Mouse (Mus musculus) CD8-positive naive resting alpha-beta T cell, adult 2 months (primary cell): Measurements from ENCODE around the gene Irf2.
"Not testable (repeated sequence)": the region's sequence is repeated elsewhere in the genome, so short reads cannot be mapped to it uniquely, and the experiment has no call there.

Source experiments
- DNase-seq, 2 experiments: peaks; one replicate each; pipeline ENCODE4 v3.0.0; 2022; ENCODE audit warnings: low read depth in 2 of 2, low spot score in 2 of 2

Gene Irf2

DNA sequence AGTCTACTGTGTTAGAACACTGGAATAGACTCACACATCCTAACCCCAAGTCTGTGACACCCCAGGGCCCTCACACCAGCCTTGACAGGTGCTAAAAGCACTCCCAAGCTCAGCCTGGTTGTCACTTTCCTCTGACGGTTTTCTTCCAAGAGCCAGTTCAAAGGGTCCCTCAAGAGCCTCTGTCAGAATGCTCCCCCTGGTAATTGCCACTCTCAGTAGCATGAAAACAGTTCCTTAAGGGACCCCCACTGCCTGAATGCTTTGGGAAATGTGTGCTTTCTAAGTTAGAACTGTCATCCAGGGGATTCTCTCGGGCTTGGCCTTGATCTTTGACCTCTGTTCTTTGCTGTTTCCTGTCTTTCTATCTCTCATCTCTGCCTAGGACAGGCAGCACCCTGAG lies 17.0 kb upstream of the Irf2 start:
- no peak for DNase-seq

- DNase-seq = no peak
These were observed 13.1 kb upstream of the Irf2 start for GRCm38 (mm10) chr8:46726383-46726782.

GRCm38 (mm10) chr8:46729671-46730070 lies 9.9 kb upstream of the Irf2 start:
- not testable (repeated sequence) for DNase-seq

DNA sequence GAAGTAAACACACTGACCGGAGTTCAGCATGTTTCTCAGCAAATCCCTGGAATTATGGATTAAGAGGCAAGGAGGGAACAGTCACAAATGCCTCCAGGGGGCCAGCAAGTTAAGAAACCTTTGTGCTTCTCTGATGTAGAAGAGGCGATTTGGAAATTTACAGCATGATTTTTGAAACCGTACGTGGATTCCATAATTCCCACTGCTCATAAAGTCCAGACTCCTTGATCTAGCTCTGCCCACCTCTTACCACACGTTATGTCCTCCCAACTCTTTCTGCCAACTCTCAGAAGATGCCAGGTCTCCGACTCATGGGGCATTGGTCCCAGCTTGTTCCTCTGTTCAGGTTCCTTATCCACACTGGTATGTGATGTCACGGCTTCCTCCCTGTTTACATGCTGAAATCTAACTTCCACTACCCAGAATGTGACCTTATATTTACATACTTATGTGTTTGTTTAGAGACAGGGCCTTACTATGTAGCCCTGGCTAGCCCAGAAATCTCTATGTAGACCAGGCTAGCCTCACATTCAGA lies 7.1 kb upstream of the Irf2 start:
- no peak for DNase-seq

DNA sequence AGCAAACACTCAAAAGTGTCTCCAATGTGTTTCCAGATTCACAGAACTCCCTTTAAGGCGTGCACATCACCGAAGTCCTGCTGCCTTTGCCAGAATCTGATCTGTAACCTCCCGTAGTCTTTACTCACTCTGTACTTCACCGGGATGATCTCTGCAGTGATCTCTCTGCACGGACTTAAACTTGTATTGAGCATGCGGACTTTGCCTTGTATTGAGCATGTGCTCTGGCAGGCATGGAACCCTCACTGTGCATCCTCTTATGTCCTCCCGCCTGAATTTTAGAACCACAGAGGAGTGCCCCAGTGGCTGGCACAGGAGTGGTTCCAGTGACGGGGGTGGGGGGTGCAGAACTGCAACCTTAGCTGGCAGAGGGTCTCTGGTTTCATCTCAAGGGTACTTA lies 5.9 kb upstream of the Irf2 start:
- no peak for DNase-seq

DNA sequence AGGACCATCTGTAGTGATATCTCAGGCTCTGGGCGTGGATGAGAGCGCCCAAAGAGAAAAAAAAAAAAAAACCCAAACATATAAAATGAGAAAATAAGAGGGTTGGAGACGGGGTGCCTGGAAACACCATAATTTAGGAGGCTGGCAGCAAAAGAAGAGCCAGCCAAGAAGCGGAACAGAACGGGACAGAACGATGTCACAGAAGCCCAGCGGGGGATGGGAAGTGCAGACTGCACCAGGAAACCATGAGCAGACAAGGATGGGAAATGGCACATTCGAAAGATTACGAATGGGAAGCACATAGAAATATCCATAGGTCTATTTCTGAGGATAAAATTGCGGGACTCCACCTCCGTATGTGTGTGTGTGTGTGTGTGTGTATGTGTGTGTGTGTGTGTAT lies 4.0 kb upstream of the Irf2 start:
- no peak for DNase-seq

DNA sequence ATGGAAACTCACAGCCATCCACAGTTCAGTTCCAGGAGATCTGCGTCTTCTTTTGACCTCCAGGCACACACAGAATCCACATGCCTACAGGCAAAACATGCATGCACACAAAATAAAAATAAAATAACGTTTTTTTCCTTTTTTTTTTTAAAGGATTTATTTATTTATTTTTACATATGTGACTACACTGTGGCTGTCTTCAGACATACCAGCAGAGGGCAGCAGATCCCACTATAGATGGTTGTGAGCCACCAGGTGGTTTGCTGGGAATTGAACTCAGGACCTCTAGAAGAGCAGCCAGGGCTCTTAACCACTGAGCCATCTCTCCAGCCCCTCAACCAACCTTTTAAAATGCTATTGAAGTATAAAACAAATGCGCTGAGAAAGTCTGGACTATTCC lies 3.3 kb upstream of the Irf2 start:
- DNase-seq = no peak

GRCm38 (mm10) chr8:46737421-46737820 lies 2.1 kb upstream of the Irf2 start:
- no peak for DNase-seq

- no peak for DNase-seq
These were observed 1.6 kb upstream of the Irf2 start for GRCm38 (mm10) chr8:46737907-46738306.

GRCm38 (mm10) chr8:46738601-46739000 lies 931 bp upstream of the Irf2 start:
- no peak for DNase-seq

- DNase-seq = peak; percentile 23 to 46
These were observed 502 bp downstream of the Irf2 start for GRCm38 (mm10) chr8:46739956-46740512.

DNA sequence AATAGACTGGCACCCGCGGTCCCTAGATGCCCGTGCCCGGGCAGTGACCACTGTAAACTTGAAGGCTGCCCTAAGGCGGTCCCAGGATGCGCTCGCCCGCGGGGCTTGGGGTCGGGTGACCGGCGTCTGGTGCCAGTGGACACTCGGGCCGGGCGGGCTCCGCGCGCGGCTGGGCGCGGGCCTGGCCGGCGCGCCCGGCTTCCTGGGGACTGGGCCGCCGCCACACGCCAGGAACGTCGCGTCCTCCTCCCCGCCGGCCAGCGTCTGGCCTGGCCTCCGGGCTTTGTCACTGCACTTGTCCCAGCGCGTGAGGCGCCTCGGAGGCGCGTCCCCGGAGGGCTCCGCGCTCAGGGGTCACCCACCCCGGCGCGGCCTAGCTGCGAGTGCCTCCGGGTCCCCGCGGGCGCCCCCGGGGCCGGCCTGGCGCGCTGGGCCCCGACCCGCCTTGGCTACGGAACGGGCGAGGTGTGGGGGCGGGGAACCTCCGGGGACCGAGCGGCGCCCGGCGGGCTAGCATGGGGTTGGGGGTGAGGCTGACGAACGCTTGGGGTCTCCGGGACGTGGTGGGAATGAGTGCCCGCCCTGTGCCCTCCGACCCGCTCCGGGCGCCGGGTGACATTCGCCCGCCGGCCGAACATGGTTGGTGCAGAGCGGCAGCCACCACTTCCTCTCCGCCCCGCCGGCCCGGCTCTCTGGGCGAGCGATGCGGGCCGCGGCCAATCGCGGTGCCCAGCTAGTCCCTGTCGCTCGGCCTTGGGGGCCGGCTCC lies 1.2 kb downstream of the Irf2 start:
- peak; percentile 22 to 26 for DNase-seq

- DNase-seq = peak; percentile 18 to 27
These were observed 1.8 kb downstream of the Irf2 start for GRCm38 (mm10) chr8:46741281-46741791.

GRCm38 (mm10) chr8:46741991-46742690 lies 2.6 kb downstream of the Irf2 start:
- no peak for DNase-seq

GRCm38 (mm10) chr8:46742691-46743082 lies 3.2 kb downstream of the Irf2 start:
- DNase-seq = no peak

DNA sequence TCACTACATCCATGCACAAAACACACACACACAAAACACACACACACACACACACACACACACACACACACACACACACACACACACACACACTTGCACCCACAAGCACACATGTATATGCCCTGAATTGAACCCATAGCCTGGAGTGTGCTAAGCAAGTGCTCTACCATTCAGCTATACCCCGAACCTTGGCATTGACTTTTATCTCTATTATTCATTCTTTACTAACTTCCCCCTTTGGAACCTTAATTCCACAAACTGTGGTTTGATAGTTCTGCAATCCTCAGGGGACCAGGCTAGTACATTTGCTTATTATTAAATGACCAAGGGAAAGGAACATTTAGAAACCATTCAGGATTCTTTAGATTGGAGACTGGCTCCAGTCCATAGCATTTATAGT lies 5.9 kb downstream of the Irf2 start:
- no peak for DNase-seq

DNA sequence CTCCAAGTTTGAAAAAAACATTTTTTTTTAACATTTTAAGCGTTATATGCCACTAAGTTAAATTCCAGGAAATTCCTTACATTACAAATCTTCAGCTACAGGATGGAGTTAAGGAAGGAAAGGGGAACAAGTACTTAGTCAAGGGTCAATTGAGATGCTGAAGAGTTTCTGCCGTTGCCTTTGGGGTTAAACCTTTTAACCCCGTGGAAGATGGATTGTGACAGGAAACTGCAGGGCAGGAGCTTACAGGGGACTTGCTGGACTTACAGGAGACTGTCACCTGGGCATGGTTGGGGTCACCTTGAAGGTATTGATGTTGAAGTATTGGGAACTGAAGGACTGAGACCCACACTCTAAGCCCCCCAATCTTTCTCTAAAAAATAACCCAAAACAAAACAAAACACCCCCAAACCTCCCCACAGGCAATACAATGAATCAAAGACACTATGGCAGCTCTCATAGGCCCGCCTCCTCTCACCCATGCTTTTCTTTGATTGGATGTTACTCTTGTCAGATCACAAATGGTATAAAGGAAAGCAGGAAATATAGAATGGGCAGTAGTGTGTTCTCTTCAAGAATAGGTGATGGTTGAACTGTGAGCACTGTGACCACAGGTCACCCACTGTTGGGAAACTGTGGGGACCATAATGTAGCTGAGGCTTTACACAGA lies 7.9 kb downstream of the Irf2 start:
- DNase-seq = peak in 1 of 2 experiments; percentile 46

DNA sequence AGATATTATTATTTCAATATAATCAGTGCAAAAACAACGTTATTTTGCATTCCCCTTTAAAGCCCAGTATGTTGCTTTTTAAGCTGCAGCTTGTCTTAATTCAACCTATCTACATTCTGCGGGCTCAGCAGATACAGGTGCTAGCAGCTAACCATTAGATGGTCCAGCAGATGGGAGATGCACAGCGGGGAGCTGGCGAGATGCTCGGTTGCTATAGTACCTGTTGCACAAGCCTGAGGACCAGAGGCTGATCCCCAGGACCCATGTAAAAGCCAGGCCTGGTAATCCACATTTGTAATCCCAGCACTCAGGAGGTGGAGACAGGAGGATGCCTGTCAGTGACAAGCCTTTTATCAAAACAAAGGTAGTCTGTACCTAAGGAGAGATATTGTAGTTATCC lies 10.5 kb downstream of the Irf2 start:
- DNase-seq = no peak

- no peak for DNase-seq
These were observed 11.0 kb downstream of the Irf2 start for GRCm38 (mm10) chr8:46750566-46750965.

DNA sequence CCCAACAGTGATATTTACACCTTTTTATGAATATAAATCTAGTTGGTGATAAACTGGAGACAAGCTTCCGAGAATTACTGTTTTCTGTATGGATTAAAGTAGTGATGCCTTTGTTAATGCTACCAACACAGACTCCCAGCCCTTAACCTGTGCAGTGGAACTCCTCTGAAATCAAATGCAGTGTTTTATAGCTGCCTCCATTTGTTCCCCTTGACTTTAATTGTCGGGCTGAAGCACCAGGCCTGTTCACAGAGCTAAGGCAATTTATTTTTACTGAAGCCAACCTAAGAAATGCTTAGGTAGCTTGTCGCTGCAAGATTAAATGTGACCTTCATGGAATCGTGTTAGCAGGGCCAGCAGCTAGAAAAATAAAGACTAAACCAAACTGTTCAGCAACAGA lies 11.6 kb downstream of the Irf2 start:
- no peak for DNase-seq

GRCm38 (mm10) chr8:46752986-46753385 lies 13.5 kb downstream of the Irf2 start:
- DNase-seq = no peak
